Mouse (Mus musculus) fibroblast of lung, adult 2 months (primary cell): Measurements from ENCODE around the gene Itga10.
"Not testable (repeated sequence)": the region's sequence is repeated elsewhere in the genome, so short reads cannot be mapped to it uniquely, and the experiment has no call there.

Experiments
- DNase-seq: peaks from one replicate; pipeline ENCODE4 v3.0.0-alpha.2; 2011; ENCODE audit warnings: low read depth

Gene Itga10

GRCm38 (mm10) chr3:96645018-96645649 is at the start of gene Itga10:
Itga10 (plus strand) TSS chr3:96645584.
- no peak for DNase-seq

GRCm38 (mm10) chr3:96595661-96596060 is 49.7 kb upstream of the Itga10 start:
- no peak for DNase-seq

- no peak for DNase-seq
Measured at GRCm38 (mm10) chr3:96596228-96596707, 49.1 kb upstream of the Itga10 start, which contains the start of gene Ankrd34a. Ankrd34a (plus strand) TSS chr3:96596636.

- no peak for DNase-seq
Measured at GRCm38 (mm10) chr3:96596855-96597254, 48.5 kb upstream of the Itga10 start.

- DNase-seq, result no peak
Measured at GRCm38 (mm10) chr3:96597435-96597891, 47.9 kb upstream of the Itga10 start.

- no peak for DNase-seq
Measured at GRCm38 (mm10) chr3:96598156-96599068, 47.0 kb upstream of the Itga10 start.

GRCm38 (mm10) chr3:96599069-96599393 is 46.4 kb upstream of the Itga10 start:
- DNase-seq, result no peak

- DNase-seq, result no peak
Measured at GRCm38 (mm10) chr3:96599411-96599810, 46.0 kb upstream of the Itga10 start.

GRCm38 (mm10) chr3:96600639-96601250 is 44.6 kb upstream of the Itga10 start, which contains the start of gene Lix1l:
Lix1l (plus strand) TSS chr3:96601149.
- DNase-seq, result peak; percentile 95

- DNase-seq, result no peak
Measured at GRCm38 (mm10) chr3:96601251-96601787, 44.1 kb upstream of the Itga10 start.

- no peak for DNase-seq
Measured at GRCm38 (mm10) chr3:96601941-96602703, 43.3 kb upstream of the Itga10 start.

GRCm38 (mm10) chr3:96602704-96603084 is 42.7 kb upstream of the Itga10 start:
- no peak for DNase-seq

GRCm38 (mm10) chr3:96603311-96603710 is 42.1 kb upstream of the Itga10 start:
- peak; percentile 69 for DNase-seq

GRCm38 (mm10) chr3:96606007-96606406 is 39.4 kb upstream of the Itga10 start:
- not testable (repeated sequence) for DNase-seq

- DNase-seq, result no peak
Measured at GRCm38 (mm10) chr3:96606618-96607017, 38.8 kb upstream of the Itga10 start.

- DNase-seq, result no peak
Measured at GRCm38 (mm10) chr3:96617941-96618340, 27.4 kb upstream of the Itga10 start.

- DNase-seq, result no peak
Measured at GRCm38 (mm10) chr3:96623201-96623600, 22.2 kb upstream of the Itga10 start.

- peak; percentile 95 for DNase-seq
Measured at GRCm38 (mm10) chr3:96629729-96630600, 15.4 kb upstream of the Itga10 start, which contains the start of gene Rbm8a. Rbm8a (plus strand) TSS chr3:96629933.

GRCm38 (mm10) chr3:96632058-96632457 is 13.3 kb upstream of the Itga10 start:
- DNase-seq, result no peak

- no peak for DNase-seq
Measured at GRCm38 (mm10) chr3:96634015-96634414, 11.4 kb upstream of the Itga10 start.
